Mouse (Mus musculus) kidney, adult 11 months (tissue): ENCODE measurements around the gene Shisal2a.
A peak's percentile ranks its signal among the peaks of the same experiment; 100 is the strongest.

Experiments used
- DNase-seq: peaks from one replicate; pipeline ENCODE4 v3.0.0; 2022

Gene Shisal2a

GRCm38 (mm10) chr4:108335413-108335812 lies 47.7 kb downstream of the Shisal2a start:
- DNase-seq, result no peak

GRCm38 (mm10) chr4:108332041-108332440 lies 51.1 kb downstream of the Shisal2a start:
- DNase-seq, result peak; percentile 39

- DNase-seq, result no peak
Measured at GRCm38 (mm10) chr4:108329840-108330239, 53.3 kb downstream of the Shisal2a start.

- DNase-seq, result peak; percentile 95
Measured at GRCm38 (mm10) chr4:108327730-108328484, 55.2 kb downstream of the Shisal2a start, which contains the start of gene Coa7. Coa7 (plus strand) TSS chr4:108328140.

GRCm38 (mm10) chr4:108327071-108327579 lies 56.0 kb downstream of the Shisal2a start:
- DNase-seq, result peak; percentile 33

GRCm38 (mm10) chr4:108323588-108323987 lies 59.6 kb downstream of the Shisal2a start:
- DNase-seq, result no peak

- DNase-seq, result peak; percentile 56
Measured at GRCm38 (mm10) chr4:108320627-108321380, 62.3 kb downstream of the Shisal2a start.

GRCm38 (mm10) chr4:108319747-108320146 lies 63.4 kb downstream of the Shisal2a start:
- no peak for DNase-seq

- DNase-seq, result no peak
Measured at GRCm38 (mm10) chr4:108318649-108319615, 64.2 kb downstream of the Shisal2a start.
